Mouse (Mus musculus) neural tube, embryonic 11.5 days (tissue): ENCODE data around the gene Ap4b1. TPM values are rescaled to one million over a fixed set of nuclear protein-coding genes. Genes with fewer than 3 reads are reported as not detected.
"Not testable (repeated sequence)": the region's sequence is repeated elsewhere in the genome, so short reads cannot be mapped to it uniquely, and the experiment has no call there.

ENCODE experiments used
- ATAC-seq: fragments of 200-750 bp; cut with Nextera tagmentation; 2 replicates; pipeline ENCODE4 v1.8.0; 2017; ENCODE audit warnings: moderate number of reproducible peaks, mild to moderate bottlenecking, moderate TSS enrichment, moderate library complexity; ENCODE audit not compliant: insufficient read depth, low FRiP score, low TSS enrichment
- DNase-seq: peaks from one replicate; pipeline ENCODE4 v3.0.0-alpha.2; 2015; ENCODE audit warnings: low spot score
- H3K27ac ChIP-seq: fragments of 300-500 bp; sonication (generic); 2 replicates; pipeline ENCODE4 v1.5.1; 2014; ENCODE audit warnings: low read depth, mild to moderate bottlenecking, low read length
- H3K27me3 ChIP-seq: fragments of 300-500 bp; sonication (generic); 2 replicates; pipeline ENCODE4 v1.6.1; 2014; ENCODE audit warnings: mild to moderate bottlenecking, low read length, mixed read lengths; ENCODE audit not compliant: control insufficient read depth, insufficient read depth
- H3K36me3 ChIP-seq: fragments of 300-500 bp; sonication (generic); 2 replicates; pipeline ENCODE4 v1.6.1; 2014; ENCODE audit warnings: mild to moderate bottlenecking, low read length, moderate library complexity, mixed read lengths; ENCODE audit not compliant: control insufficient read depth, insufficient read depth
- H3K4me1 ChIP-seq: fragments of 300-500 bp; sonication (generic); 2 replicates; pipeline ENCODE4 v1.6.1; 2014; ENCODE audit warnings: low read length, mixed read lengths; ENCODE audit not compliant: control insufficient read depth, insufficient read depth
- H3K4me2 ChIP-seq: fragments of 300-500 bp; sonication (generic); 2 replicates; pipeline ENCODE4 v1.6.1; 2014; ENCODE audit warnings: low read depth, mild to moderate bottlenecking, moderate library complexity
- H3K4me3 ChIP-seq: fragments of 300-500 bp; sonication (generic); 2 replicates; pipeline ENCODE4 v1.5.1; 2014; ENCODE audit warnings: low read depth, low read length
- H3K9ac ChIP-seq: fragments of 300-500 bp; sonication (generic); 2 replicates; pipeline ENCODE4 v1.6.1; 2014; ENCODE audit warnings: mild to moderate bottlenecking, low read length
- H3K9me3 ChIP-seq: fragments of 300-500 bp; sonication (generic); 2 replicates; pipeline ENCODE4 v1.6.1; 2016; ENCODE audit warnings: low read length; ENCODE audit not compliant: control insufficient read depth
- WGBS: fragments of 180-500 bp; shearing (Covaris S2); extraction: QIAGEN DNeasy Blood & Tissue Kit; methylation state at CpG from one replicate; pipeline ENCODE4 v1.1.7; 2014; 5-methylcytosine and 5-hydroxymethylcytosine counted together
- polyA plus RNA-seq: library from polyadenylated mRNA; unstranded; fragments of >200 nt; fragmentation: Nextera tagmentation; extraction: Ambion mirVana; gene quantifications from 2 replicates; pipeline ENCODE4 v1.2.1, GENCODE M21; 2014

Gene Ap4b1
- polyA plus RNA-seq, 1 experiment from 2014 or later = 27.4 TPM

GRCm38 (mm10) chr3:103835951-103836310 lies 26.6 kb downstream of the Ap4b1 start:
- Histone ChIP-seq H3K27ac (no peak overlapping the region), H3K9me3 (no peaks in the 10 kb centered on the region), H3K27me3 (no peaks in the 10 kb centered on the region), H3K4me3 (no peak overlapping the region), H3K4me1 (no peaks in the 10 kb centered on the region), H3K4me2 (no peak overlapping the region), H3K9ac (no peak overlapping the region), H3K36me3 (no peaks in the 10 kb centered on the region)
- ATAC-seq (no peak), DNase-seq (no peak)
- WGBS = 85% methylated on average over 10 of the region's 10 CpGs

- H3K4me1 ChIP-seq = no peaks in the 10 kb centered on the region
- H3K4me2 ChIP-seq = no peak overlapping the region
- H3K9ac ChIP-seq = no peak overlapping the region
- no peak overlapping the region for H3K27ac ChIP-seq
- no peak overlapping the region for H3K4me3 ChIP-seq
- WGBS = 97% methylated on average over 5 of the region's 5 CpGs
- H3K9me3 ChIP-seq = no peaks in the 10 kb centered on the region
- ATAC-seq = no peak
- H3K36me3 ChIP-seq = no peaks in the 10 kb centered on the region
- H3K27me3 ChIP-seq = no peaks in the 10 kb centered on the region
- no peak for DNase-seq
These were observed 27.1 kb downstream of the Ap4b1 start for GRCm38 (mm10) chr3:103836453-103836852.

- Histone ChIP-seq H3K4me3 (no peak overlapping the region), H3K4me1 (no peaks in the 10 kb centered on the region), H3K9me3 (no peaks in the 10 kb centered on the region), H3K4me2 (no peak overlapping the region), H3K9ac (no peak overlapping the region), H3K27ac (no peak overlapping the region), H3K36me3 (no peaks in the 10 kb centered on the region), H3K27me3 (no peaks in the 10 kb centered on the region)
- 92% methylated on average over 6 of the region's 6 CpGs for WGBS
- ATAC-seq (no peak), DNase-seq (no peak)
These were observed 30.4 kb downstream of the Ap4b1 start for GRCm38 (mm10) chr3:103839711-103840110.

GRCm38 (mm10) chr3:103840195-103840594 lies 30.9 kb downstream of the Ap4b1 start:
- H3K4me1 ChIP-seq, H3K9ac ChIP-seq, H3K27me3 ChIP-seq, H3K4me3 ChIP-seq, H3K27ac ChIP-seq, DNase-seq, H3K4me2 ChIP-seq, H3K36me3 ChIP-seq, H3K9me3 ChIP-seq, ATAC-seq: not testable (repeated sequence)
- 75% methylated on average over 3 of the region's 3 CpGs for WGBS

GRCm38 (mm10) chr3:103840946-103841345 lies 31.6 kb downstream of the Ap4b1 start:
- not testable (repeated sequence) for H3K27ac ChIP-seq, H3K4me3 ChIP-seq, H3K27me3 ChIP-seq, ATAC-seq, H3K36me3 ChIP-seq, H3K4me1 ChIP-seq, DNase-seq, H3K9ac ChIP-seq, H3K4me2 ChIP-seq, H3K9me3 ChIP-seq
- whole genome bisulfite sequencing = 86% methylated on average over 7 of the region's 7 CpGs

DNA sequence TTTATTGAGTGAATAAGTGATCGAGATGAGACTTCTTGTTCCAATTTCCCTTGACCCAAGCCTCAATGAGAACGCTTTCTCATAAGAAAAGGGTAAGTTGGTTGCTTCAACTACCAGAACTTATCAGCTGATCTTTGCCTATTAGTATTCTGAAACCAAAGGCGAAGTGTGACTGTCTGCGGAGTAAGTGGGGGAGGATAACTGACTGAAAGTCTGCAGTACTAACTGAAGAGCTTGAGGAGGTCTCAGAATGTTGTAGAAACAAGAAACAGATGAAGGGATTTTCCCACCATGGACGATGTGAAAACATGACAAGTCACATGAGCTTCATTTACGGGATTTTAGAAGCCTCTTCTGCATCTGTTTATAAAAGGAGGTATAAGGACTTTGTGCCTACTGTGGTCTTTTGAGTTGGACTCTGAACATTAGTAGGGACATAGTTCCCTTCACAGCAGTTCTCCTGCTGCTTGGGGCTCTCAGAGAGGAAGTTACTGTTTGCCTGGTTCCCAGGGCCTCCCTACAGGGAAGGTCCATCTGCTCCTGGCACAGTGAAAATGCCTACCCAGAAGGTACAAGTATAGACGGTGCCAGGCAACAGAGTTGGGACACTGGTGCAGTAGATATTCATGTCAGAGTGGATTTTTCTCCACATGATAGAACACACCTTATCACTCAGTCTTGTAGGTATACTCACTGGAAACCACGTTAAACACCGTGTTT lies 41.5 kb downstream of the Ap4b1 start:
- no peak overlapping the region for H3K4me2 ChIP-seq
- no peak overlapping the region for H3K9ac ChIP-seq
- WGBS = 85% methylated on average over 9 of the region's 9 CpGs
- ATAC-seq (no peak), DNase-seq (no peak)
- H3K27me3 ChIP-seq = no peaks in the 10 kb centered on the region
- no peak overlapping the region for H3K4me3 ChIP-seq
- no peaks in the 10 kb centered on the region for H3K36me3 ChIP-seq
- H3K4me1 ChIP-seq = no peaks in the 10 kb centered on the region
- H3K27ac ChIP-seq = no peak overlapping the region
- no peaks in the 10 kb centered on the region for H3K9me3 ChIP-seq

DNA sequence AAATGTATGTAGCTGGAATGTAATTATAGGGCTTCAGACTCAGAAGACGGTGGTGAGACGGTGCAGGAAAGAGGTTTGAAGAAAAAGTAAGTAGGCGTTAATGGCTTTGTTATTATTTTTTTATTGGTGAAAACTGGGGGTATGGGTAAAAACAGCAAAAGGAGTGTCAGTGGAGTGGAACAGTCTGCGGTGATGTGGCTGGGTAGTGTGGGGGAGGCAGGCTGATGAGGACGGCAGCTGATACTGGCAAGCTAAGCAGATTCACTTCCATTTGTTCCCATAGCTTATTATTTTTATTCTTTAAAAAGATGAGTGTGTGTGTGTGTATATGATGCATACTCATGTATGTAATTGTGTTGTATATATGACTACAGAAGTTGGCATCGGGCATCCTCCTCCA lies 42.2 kb downstream of the Ap4b1 start:
- H3K4me2 ChIP-seq = no peak overlapping the region
- H3K36me3 ChIP-seq = no peaks in the 10 kb centered on the region
- H3K9me3 ChIP-seq = no peaks in the 10 kb centered on the region
- WGBS = 92% methylated on average over 6 of the region's 6 CpGs
- ATAC-seq (no peak), DNase-seq (no peak)
- H3K27ac ChIP-seq = no peak overlapping the region
- H3K27me3 ChIP-seq = no peaks in the 10 kb centered on the region
- H3K4me3 ChIP-seq = no peak overlapping the region
- no peaks in the 10 kb centered on the region for H3K4me1 ChIP-seq
- no peak overlapping the region for H3K9ac ChIP-seq

- no peak overlapping the region for H3K9ac ChIP-seq
- WGBS = 88% methylated on average over 8 of the region's 8 CpGs
- no peaks in the 10 kb centered on the region for H3K36me3 ChIP-seq
- no peaks in the 10 kb centered on the region for H3K27me3 ChIP-seq
- ATAC-seq = no peak
- no peaks in the 10 kb centered on the region for H3K4me1 ChIP-seq
- H3K27ac ChIP-seq = no peak overlapping the region
- H3K4me3 ChIP-seq = no peak overlapping the region
- no peak for DNase-seq
- no peaks in the 10 kb centered on the region for H3K9me3 ChIP-seq
- H3K4me2 ChIP-seq = no peak overlapping the region
These were observed 42.6 kb downstream of the Ap4b1 start for GRCm38 (mm10) chr3:103851882-103852281.

DNA sequence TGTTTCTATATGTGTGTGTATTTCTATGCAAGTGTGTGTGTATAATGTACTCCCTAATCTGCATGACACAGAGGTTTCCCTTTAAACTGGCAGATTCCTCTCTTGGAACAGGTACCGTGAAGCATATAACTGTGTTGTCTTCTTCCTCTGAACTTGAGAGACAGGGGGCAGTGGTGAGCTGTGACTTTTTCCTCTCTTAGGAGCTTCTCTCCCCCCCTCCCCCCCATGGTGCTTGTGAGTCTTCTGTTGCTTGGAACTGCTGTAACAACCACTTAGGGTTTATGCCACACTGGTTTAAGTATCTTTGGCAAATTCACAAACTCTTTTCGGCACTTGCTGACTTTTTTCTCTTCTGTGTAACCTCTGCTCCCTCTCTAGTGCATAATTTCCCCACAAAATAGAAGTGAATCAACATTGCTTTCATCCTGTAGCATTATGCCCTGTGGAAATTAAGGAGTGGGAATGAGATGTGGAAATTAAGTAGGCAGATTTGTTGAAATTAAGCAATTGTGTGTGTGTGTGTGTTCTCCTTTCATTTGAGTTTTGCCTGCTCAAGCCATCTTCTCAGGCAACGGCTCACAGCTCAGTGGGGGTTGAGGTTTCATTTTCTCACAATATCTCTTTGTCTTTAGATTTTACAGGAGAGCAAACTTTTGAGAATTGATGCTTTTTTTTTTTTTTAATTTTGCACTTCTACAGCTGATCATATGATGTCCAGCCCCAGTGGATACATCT lies 43.4 kb downstream of the Ap4b1 start:
- Histone ChIP-seq H3K4me3 (no peak overlapping the region), H3K4me2 (no peak overlapping the region), H3K27me3 (no peaks in the 10 kb centered on the region), H3K4me1 (no peaks in the 10 kb centered on the region), H3K27ac (no peak overlapping the region), H3K9me3 (no peaks in the 10 kb centered on the region), H3K36me3 (no peaks in the 10 kb centered on the region), H3K9ac (no peak overlapping the region)
- ATAC-seq = no peak
- WGBS = 80% methylated on average over 3 of the region's 3 CpGs
- DNase-seq = no peak
